Mouse (Mus musculus) layer of hippocampus, postnatal 14 days (tissue): ENCODE measurements around the gene Kcng4. TPM values are rescaled to one million over a fixed set of nuclear protein-coding genes. Genes with fewer than 3 reads are reported as not detected.

Experiments used
- DNase-seq, 2 experiments: peaks; one replicate each; pipeline ENCODE4 v3.0.0; 2021 to 2022; ENCODE audit warnings: low spot score in 2 of 2, mixed read lengths in 1 of 2
- long read RNA-seq, 2 experiments: library from polyadenylated mRNA; stranded (forward); transcript quantifications; one replicate each; pipeline ENCODE4 v2.0.0; 2021
- total RNA-seq, 2 experiments: library from RNA; stranded (reverse); gene quantifications; 2 replicates each; pipeline ENCODE4 v1.2.3; 2021

The Kcng4 gene
- total RNA-seq: 1 to 10 TPM; 2.9 to 3.3 TPM
- long read RNA-seq, experiment 1, partial matches to known transcripts: 0 of 4 reads
- long read RNA-seq, experiment 1, other reads (novel, unspliced or antisense): 0 of 4 reads
- long read RNA-seq, experiment 2, partial matches to known transcripts: 1 of 5 reads
- long read RNA-seq, experiment 2, other reads (novel, unspliced or antisense): 1 of 5 reads

DNA sequence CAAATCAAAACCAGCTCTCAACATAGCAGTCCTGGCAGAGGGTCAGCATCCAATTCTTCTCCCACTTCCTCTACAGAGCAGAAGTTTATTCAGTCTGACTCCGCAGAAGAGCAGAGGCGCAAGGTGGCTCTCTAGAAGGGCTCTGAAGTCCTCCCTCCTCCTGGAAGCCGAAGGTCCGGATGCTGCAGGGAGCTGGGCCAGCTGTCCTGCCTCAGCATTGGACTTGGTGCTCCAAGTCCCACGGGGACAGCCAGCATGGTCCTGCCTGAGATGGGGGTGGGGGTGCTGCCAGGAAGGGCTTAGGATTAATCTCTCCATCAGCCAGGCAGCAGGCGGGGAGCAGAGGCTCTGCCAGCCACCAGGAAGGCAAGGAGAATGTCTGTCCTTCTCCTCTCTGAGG is at the start of gene Kcng4:
Gene Kcng4 (minus strand): TSS at position 303 of the 400 bp plus-strand sequence.
- DNase-seq: no peak

- no peak for DNase-seq
Observed at GRCm38 (mm10) chr8:119679184-119679583, 43.7 kb upstream of the Kcng4 start.

GRCm38 (mm10) chr8:119678138-119678843 is 42.8 kb upstream of the Kcng4 start:
- no peak for DNase-seq

DNA sequence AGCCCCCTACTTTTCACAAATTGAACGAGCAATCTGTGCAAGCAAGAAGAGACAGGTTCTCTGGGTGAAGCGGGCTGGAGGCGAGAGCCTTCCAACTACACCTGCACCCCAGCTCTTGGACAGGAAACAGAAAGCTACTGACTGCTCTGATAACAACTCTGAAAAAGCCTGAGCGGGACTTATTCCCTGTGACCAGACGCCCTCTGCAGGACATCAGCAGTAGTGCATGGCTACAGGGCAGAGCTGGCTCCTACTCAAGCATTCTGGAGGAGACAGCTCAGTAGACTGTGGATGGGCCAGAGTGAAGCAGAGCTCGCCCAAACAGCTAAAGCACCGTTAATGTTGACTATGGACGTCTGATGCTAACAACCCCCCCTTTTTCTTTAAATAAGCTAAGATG is 40.9 kb upstream of the Kcng4 start:
- peak; percentile 90 to 94 for DNase-seq

GRCm38 (mm10) chr8:119675457-119675856 is 40.0 kb upstream of the Kcng4 start:
- DNase-seq: no peak

DNA sequence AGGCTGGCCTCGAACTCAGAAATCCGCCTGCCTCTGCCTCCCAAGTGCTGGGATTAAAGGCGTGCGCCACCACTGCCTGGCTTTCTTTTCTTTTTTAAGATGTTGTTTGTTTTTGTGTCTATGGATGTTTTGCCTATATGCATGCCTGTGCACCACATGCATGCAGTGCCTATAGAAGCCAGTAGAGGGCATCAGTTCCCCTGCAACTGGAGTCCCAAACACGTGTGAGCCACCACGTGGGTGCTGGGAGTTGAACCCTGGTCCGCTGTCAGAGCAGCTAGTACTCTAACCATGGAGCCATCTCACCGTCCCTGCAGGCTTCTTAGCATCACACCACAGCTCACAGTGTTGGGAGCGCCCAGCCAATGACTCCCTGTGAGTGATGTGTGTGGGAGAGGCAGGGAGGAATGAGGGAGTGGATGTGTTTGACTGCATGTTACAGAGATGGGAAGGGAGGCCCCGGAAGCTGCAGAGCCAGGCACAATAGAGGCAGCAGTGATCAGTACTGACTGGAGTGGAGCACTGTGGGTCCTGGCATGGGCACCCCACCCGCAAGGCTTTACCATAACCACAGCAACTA is 38.6 kb upstream of the Kcng4 start:
- no peak for DNase-seq

GRCm38 (mm10) chr8:119670419-119671091 is 35.1 kb upstream of the Kcng4 start:
- DNase-seq: no peak

DNA sequence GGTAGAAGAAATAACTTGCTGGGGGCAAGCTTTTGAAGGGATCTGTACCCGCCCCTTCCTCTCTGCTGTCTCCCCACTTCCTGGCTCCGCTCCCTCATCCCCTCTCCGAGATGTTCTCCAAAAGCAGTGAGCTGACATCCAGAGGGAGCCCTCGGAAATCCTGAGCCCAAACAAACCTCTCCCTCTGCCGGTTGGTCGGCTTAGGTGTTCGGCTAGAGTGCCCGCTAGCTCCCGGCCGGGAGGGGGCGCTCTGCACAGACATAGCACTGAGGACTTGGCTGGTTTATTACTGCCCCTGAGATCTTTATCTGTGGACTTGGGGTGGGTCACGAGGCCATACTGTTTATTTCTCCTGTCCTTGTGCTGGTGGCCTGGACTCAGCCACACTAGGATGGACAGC is 33.8 kb upstream of the Kcng4 start:
- no peak for DNase-seq

DNA sequence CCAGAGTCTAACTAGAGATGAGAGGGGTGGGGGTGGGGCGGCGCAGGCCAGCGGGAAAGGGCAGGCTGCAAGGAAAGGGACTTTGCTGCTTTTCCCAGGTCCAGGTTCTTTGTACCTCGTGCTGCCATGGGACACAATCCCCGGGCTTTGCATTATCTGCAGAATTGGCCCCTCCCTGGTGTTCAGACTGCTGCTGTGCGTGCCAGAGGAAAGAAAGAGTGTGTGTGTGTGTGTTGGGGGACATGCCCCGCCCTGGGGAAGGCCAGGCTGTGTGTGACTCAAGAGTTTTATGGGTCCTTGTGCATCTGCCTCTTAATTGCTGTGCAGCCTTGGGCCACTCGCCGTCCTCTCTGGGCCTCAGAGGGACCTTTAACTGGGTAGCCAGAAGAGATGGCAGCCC is 33.0 kb upstream of the Kcng4 start:
- no peak for DNase-seq

GRCm38 (mm10) chr8:119666219-119666951 is 30.9 kb upstream of the Kcng4 start, which contains the start of gene Wfdc1:
Gene Wfdc1, plus strand, starts transcription at chr8:119666365.
- no peak for DNase-seq

DNA sequence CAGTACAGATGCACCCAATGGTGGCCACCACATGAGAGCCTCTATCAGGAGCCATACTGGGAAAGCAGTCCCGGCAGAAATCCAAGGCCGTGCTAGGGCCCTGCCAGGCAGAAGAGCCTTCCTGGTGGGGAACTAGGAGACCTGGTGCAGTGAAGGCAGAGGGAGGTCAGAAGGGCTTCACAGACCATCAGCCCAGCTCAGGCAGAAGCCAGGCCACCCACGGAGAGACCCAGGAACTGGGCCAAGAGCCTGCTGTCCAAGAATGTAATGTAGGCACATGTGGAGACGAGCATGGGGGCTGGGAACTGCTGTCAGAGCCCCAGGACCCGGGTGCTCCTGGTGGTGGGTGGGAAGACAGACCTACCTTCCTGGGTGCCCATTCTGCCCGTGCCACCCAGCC is 29.8 kb upstream of the Kcng4 start:
- no peak for DNase-seq

DNA sequence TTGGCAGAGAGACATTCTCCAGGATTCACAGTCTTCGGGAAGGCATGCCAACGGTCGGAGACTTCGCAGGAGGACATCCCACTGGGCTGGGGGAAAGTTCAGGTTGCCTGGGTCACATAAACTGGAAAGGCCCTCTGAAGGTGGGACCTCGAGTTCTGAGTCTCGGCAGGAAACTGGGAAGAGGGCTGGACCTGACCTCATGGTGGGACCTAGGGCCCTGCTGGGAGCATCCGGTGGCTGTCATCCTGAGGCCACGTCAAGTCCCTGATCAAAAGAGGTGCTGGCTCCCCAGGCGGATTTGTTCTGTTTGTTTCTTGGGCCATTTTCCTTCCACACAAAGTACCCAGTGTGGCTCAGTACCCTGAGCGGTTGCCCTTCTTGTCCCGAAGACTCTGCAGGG is 28.0 kb upstream of the Kcng4 start:
- DNase-seq: no peak

GRCm38 (mm10) chr8:119661892-119662291 is 26.4 kb upstream of the Kcng4 start:
- no peak for DNase-seq

DNA sequence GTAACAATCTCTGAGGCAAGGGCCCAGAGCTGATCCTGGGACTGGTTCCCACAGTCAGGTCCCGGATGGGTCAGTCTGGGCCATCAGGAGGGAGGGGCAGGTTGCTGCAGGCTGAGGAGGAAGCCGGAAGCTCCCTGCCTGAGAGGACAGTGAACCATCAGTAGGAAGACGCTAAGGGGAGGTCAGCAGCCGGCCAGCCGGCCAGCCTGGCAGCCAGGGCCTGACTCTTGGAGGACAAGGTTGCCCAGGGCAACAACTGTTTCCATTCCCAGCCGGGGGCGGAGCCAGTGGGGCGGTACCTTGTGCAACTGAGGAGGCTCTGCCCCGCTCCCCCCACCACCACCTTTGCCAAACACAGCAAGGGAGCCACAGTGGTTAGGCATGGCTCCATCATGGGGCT is 25.6 kb upstream of the Kcng4 start:
- peak in 1 of 2 experiments; percentile 22 for DNase-seq

DNA sequence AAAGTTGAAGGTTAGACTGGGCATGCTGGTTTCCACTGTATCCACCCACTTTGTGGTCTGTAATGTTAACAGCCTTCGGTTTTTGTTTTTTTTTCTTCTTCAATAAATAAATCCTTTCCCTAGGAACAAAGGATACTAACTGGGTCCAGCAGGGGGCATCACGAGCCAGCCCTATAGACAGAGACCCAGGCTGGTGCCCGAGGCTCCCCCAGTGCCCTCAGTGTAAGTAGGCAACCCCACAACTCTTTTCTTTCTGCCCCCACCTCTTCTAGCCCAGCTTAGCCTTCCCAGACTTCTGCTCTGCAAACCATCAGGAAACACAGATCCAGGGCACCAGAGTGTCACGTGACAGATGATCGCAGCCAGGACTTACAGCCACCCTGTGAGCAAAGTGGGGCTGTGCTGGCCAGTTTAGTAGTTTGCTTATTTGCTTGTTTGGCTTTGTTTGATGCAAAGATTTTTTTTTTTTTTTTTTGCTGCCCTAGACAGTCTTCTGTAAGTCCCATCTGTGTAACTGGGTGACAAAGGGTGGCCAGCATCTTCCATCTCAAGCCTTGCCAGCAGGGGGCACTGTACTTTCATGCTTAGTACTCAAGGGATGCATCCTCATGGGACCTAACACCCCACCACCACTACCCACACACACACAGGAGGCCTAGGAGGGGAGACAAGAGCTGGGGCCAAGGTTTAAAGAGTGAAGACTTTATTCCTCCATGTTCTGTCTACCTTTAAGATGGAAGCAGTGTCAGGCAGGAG is 21.4 kb upstream of the Kcng4 start:
- no peak for DNase-seq

- DNase-seq: no peak
Observed at GRCm38 (mm10) chr8:119651324-119651723, 15.8 kb upstream of the Kcng4 start.

- no peak for DNase-seq
Observed at GRCm38 (mm10) chr8:119646846-119647245, 11.4 kb upstream of the Kcng4 start.

DNA sequence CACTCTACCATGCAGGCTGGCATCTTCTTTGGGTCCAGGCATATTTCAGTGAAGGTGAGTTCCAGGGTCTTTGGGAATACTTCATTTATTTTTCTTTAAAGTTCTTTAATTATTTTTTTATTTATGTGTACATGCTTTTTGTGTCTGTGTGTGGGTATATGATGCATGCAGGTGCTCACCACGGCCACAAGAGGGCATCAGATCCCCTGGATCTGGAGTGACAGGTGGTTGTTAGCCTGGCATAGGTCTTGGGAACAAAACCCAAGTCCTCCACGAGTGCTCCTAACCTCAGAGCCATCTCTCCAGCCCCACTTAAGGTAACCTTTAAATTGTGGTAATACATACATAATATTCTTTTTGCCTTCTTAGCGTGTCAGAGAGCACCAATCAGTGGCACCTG is 10.7 kb upstream of the Kcng4 start:
- DNase-seq: no peak

DNA sequence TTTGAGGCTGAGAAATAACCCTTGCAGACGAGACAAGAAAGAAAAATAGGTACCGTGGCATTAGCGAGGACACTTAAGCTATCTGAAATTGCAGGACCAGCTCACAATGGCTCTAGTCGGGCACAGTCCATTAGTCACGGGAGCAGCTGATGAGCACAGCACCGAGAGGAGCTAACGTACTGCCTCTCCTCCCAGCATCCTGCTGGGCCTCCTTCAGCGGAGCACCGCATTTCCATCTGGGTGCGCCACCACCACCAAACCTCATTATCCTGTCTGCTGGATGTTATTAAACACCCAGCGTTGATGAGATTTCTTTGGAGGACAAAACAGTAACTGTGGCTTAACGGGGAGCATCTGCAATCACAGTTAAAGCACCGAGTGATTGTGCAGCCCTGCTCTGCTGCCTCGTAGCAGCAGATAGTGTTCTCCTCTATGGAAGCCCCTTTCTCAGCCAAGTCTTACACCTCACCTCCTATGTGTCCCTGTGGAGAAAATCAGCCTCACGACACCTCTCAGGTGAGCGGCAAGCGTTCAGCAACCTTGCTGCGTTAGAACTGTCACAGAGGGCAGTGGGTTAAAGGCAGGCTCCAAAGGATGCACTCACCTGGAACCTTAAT is 9.6 kb upstream of the Kcng4 start:
- no peak for DNase-seq

GRCm38 (mm10) chr8:119644429-119644960 is 9.0 kb upstream of the Kcng4 start:
- DNase-seq: no peak
